Mouse (Mus musculus) testis, adult 2 months (tissue): ENCODE measurements around the gene Olfr102.

Experiments
- CTCF ChIP-seq: fragments of 200-500 bp; IDR thresholded peaks from 2 replicates; pipeline ENCODE4 v1.5.1; 2012; ENCODE audit warnings: low read depth, mild to moderate bottlenecking, inconsistent platforms, low read length, moderate library complexity; ENCODE audit not compliant: control insufficient read depth, insufficient read depth, insufficient replicate concordance
- POLR2A ChIP-seq: fragments of 200-500 bp; IDR thresholded peaks from 2 replicates; pipeline ENCODE4 v1.6.1; 2012; ENCODE audit warnings: low read depth, mild to moderate bottlenecking, inconsistent platforms, low read length, moderate library complexity; ENCODE audit not compliant: control insufficient read depth

DNA sequence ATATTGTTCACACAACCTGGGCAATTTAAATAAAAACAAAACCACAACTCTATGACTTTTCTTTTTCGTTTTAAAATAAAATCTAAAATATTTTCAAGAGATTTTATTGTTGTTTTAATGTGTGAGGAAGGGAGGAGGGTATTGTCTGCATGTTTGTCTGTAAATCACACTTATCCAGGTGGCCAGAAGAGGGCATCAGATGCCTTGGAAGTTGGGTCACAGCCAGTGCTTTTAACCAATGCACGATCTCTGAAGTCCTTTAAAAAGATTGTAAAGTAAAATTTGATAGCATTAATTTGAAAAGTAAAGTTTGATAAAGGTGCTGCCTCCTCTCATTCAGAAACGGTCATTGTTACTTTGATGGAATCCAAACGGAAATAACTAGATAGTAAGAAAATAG lies 8.4 kb downstream of the Olfr102 start:
- no peak for TF ChIP-seq CTCF
- TF ChIP-seq POLR2A: no peak
